Mouse (Mus musculus) limb, embryonic 14.5 days (tissue): Measurements from ENCODE around the gene Cox15. TPM values are rescaled to one million over a fixed set of nuclear protein-coding genes. Genes with fewer than 3 reads are reported as not detected.

Source experiments
- ATAC-seq: fragments of 200-750 bp; cut with Nextera tagmentation; 2 replicates; pipeline ENCODE4 v1.8.0; 2017; ENCODE audit warnings: low read depth, moderate number of reproducible peaks, moderate TSS enrichment; ENCODE audit not compliant: low FRiP score
- DNase-seq: peaks from one replicate; pipeline ENCODE4 v3.0.0-alpha.2; 2015; ENCODE audit warnings: low spot score
- H3K27ac ChIP-seq: fragments of 300-500 bp; sonication (generic); replicated peaks from 2 replicates; pipeline ENCODE4 v1.5.1; 2014; ENCODE audit warnings: low read depth, mild to moderate bottlenecking, low read length, moderate library complexity, mixed read lengths
- H3K27me3 ChIP-seq: fragments of 300-500 bp; sonication (generic); 2 replicates; pipeline ENCODE4 v1.6.1; 2014; ENCODE audit warnings: low read length, mixed read lengths; ENCODE audit not compliant: control insufficient read depth, insufficient read depth
- H3K36me3 ChIP-seq: fragments of 300-500 bp; sonication (generic); 2 replicates; pipeline ENCODE4 v1.6.1; 2014; ENCODE audit warnings: mild to moderate bottlenecking, low read length, moderate library complexity, mixed read lengths; ENCODE audit not compliant: control insufficient read depth, insufficient read depth
- H3K4me1 ChIP-seq: fragments of 300-500 bp; sonication (generic); 2 replicates; pipeline ENCODE4 v1.6.1; 2014; ENCODE audit warnings: antibody characterized with exemption, low read length, mixed read lengths; ENCODE audit not compliant: control insufficient read depth, insufficient read depth
- H3K4me2 ChIP-seq: fragments of 300-500 bp; sonication (generic); replicated peaks from 2 replicates; pipeline ENCODE4 v1.6.1; 2014; ENCODE audit warnings: low read depth, mild to moderate bottlenecking, low read length, moderate library complexity; ENCODE audit not compliant: severe bottlenecking
- H3K4me3 ChIP-seq: fragments of 300-500 bp; sonication (generic); replicated peaks from 2 replicates; pipeline ENCODE4 v1.5.1; 2014; ENCODE audit warnings: low read length
- H3K9ac ChIP-seq: fragments of 300-500 bp; sonication (generic); 2 replicates; pipeline ENCODE4 v1.6.1; 2014; ENCODE audit warnings: mild to moderate bottlenecking, low read depth, low read length, moderate library complexity; ENCODE audit not compliant: severe bottlenecking
- H3K9me3 ChIP-seq: fragments of 300-500 bp; sonication (generic); 2 replicates; pipeline ENCODE4 v1.6.1; 2016; ENCODE audit warnings: low read length; ENCODE audit not compliant: control insufficient read depth
- POLR2A ChIP-seq: fragments of 200-500 bp; IDR thresholded peaks from 2 replicates; pipeline ENCODE4 v1.8.0; 2012; ENCODE audit warnings: inconsistent platforms, mild to moderate bottlenecking, moderate library complexity, borderline replicate concordance; ENCODE audit not compliant: insufficient read depth, insufficient read length; ENCODE audit errors: extremely low read depth
- WGBS: fragments of 180-500 bp; shearing (Covaris S2); extraction: QIAGEN DNeasy Blood & Tissue Kit; methylation state at CpG from one replicate; pipeline ENCODE4 v1.1.7; 2014; 5-methylcytosine and 5-hydroxymethylcytosine counted together
- polyA plus RNA-seq, 2 experiments: library from polyadenylated mRNA; depleted of rRNA in 1 of 2; stranded (reverse) in 1 of 2; unstranded in 1 of 2; fragments of >200 nt; fragmentation: Nextera tagmentation in 1 of 2; extraction: Ambion mirVana in 1 of 2; gene quantifications; 2 replicates each; pipeline versions ENCODE4 v1.2.1 to v1.2.3; 2012 to 2014

The Cox15 gene
- polyA plus RNA-seq, 2 experiments = 7.7 to 15.8 TPM

GRCm38 (mm10) chr19:43780391-43780790 is 27.6 kb upstream of the Cox15 start:
- H3K4me2 ChIP-seq = no peak overlapping the region
- H3K27me3 ChIP-seq = no peaks in the 10 kb centered on the region
- ATAC-seq (no peak), DNase-seq (no peak)
- H3K36me3 ChIP-seq = no peaks in the 10 kb centered on the region
- WGBS = 82% methylated on average over 5 of the region's 5 CpGs
- H3K9ac ChIP-seq = no peak overlapping the region
- no peak overlapping the region for H3K27ac ChIP-seq
- no peaks in the 10 kb centered on the region for H3K9me3 ChIP-seq
- H3K4me3 ChIP-seq = no peak overlapping the region
- no peaks in the 10 kb centered on the region for H3K4me1 ChIP-seq
- no peak for TF ChIP-seq POLR2A

GRCm38 (mm10) chr19:43777308-43777707 is 24.5 kb upstream of the Cox15 start:
- H3K9ac ChIP-seq = no peak overlapping the region
- H3K4me1 ChIP-seq = no peaks in the 10 kb centered on the region
- H3K27me3 ChIP-seq = no peaks in the 10 kb centered on the region
- no peak overlapping the region for H3K4me2 ChIP-seq
- H3K27ac ChIP-seq = no peak overlapping the region
- TF ChIP-seq POLR2A = no peak
- WGBS = 66% methylated on average over 2 of the region's 2 CpGs
- ATAC-seq = no peak
- DNase-seq = no peak
- H3K36me3 ChIP-seq = no peaks in the 10 kb centered on the region
- no peak overlapping the region for H3K4me3 ChIP-seq
- no peaks in the 10 kb centered on the region for H3K9me3 ChIP-seq

GRCm38 (mm10) chr19:43776561-43776960 is 23.8 kb upstream of the Cox15 start:
- H3K36me3 ChIP-seq = no peaks in the 10 kb centered on the region
- no peak overlapping the region for H3K27ac ChIP-seq
- H3K4me2 ChIP-seq = no peak overlapping the region
- no peak overlapping the region for H3K9ac ChIP-seq
- 71% methylated on average over 4 of the region's 4 CpGs for WGBS
- H3K27me3 ChIP-seq = no peaks in the 10 kb centered on the region
- H3K4me3 ChIP-seq = no peak overlapping the region
- DNase-seq = no peak
- no peak for TF ChIP-seq POLR2A
- no peak for ATAC-seq
- no peaks in the 10 kb centered on the region for H3K9me3 ChIP-seq
- no peaks in the 10 kb centered on the region for H3K4me1 ChIP-seq

- H3K27ac ChIP-seq = no peak overlapping the region
- H3K4me2 ChIP-seq = no peak overlapping the region
- no peaks in the 10 kb centered on the region for H3K9me3 ChIP-seq
- no peaks in the 10 kb centered on the region for H3K27me3 ChIP-seq
- H3K4me3 ChIP-seq = no peak overlapping the region
- TF ChIP-seq POLR2A = no peak
- ATAC-seq (no peak), DNase-seq (no peak)
- no peaks in the 10 kb centered on the region for H3K36me3 ChIP-seq
- 72% methylated on average over 10 of the region's 10 CpGs for WGBS
- H3K4me1 ChIP-seq = no peaks in the 10 kb centered on the region
- no peak overlapping the region for H3K9ac ChIP-seq
Observed at GRCm38 (mm10) chr19:43775433-43775832, 22.6 kb upstream of the Cox15 start.

- no peak overlapping the region for H3K4me3 ChIP-seq
- no peaks in the 10 kb centered on the region for H3K9me3 ChIP-seq
- no peak for TF ChIP-seq POLR2A
- no peaks in the 10 kb centered on the region for H3K27me3 ChIP-seq
- no peak for DNase-seq
- H3K4me1 ChIP-seq = no peaks in the 10 kb centered on the region
- WGBS = 71% methylated on average over 6 of the region's 6 CpGs
- H3K36me3 ChIP-seq = peaks cover 4% of the 10 kb centered on the region
- H3K27ac ChIP-seq = no peak overlapping the region
- no peak for ATAC-seq
- H3K4me2 ChIP-seq = no peak overlapping the region
- H3K9ac ChIP-seq = no peak overlapping the region
Observed at GRCm38 (mm10) chr19:43772311-43772710, 19.5 kb upstream of the Cox15 start.

- no peaks in the 10 kb centered on the region for H3K9me3 ChIP-seq
- no peak overlapping the region for H3K4me3 ChIP-seq
- H3K27me3 ChIP-seq = no peaks in the 10 kb centered on the region
- no peak for ATAC-seq
- no peak overlapping the region for H3K27ac ChIP-seq
- no peak overlapping the region for H3K4me2 ChIP-seq
- 79% methylated on average over 5 of the region's 5 CpGs for WGBS
- no peaks in the 10 kb centered on the region for H3K4me1 ChIP-seq
- TF ChIP-seq POLR2A = no peak
- no peak for DNase-seq
- no peak overlapping the region for H3K9ac ChIP-seq
- peaks cover 4% of the 10 kb centered on the region for H3K36me3 ChIP-seq
Observed at GRCm38 (mm10) chr19:43771499-43771969, 18.7 kb upstream of the Cox15 start.
